Mouse (Mus musculus): ENCODE measurements around the gene Cpne8. TPM values are rescaled to one million over a fixed set of nuclear protein-coding genes. Genes with fewer than 3 reads are reported as not detected.
"Not testable (repeated sequence)": the region's sequence is repeated elsewhere in the genome, so short reads cannot be mapped to it uniquely, and the experiment has no call there.

The Cpne8 gene
- polyA plus RNA-seq, 1 experiment from 2014 or later = 3.9 TPM

DNA sequence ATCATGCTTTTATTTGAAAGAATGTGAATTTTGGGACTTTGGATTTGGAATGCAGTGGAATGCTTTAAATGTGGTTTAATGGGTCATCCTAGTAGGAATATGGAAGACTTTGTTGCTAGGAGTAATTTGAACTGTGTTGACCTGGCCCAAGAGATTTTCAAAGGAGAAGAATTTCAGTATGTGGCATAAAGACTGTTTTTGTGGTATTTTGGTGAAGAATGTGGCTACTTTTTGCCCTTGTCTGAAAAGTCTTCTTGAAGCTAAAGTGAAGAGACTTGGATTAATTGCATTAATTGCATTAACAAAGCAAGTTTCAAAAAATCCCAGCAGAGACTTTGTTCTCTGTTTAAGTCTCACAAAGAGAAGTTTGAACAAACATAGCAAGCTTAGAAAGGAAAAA, 208.7 kb downstream of the Cpne8 start:
- H3K4me2 ChIP-seq (ENCODE audit: low read depth, low read length, severe bottlenecking); H3K9me3 ChIP-seq (ENCODE audit: control insufficient read depth, low read length); H3K9ac ChIP-seq (ENCODE audit: low read length); ATAC-seq (replicated peaks; ENCODE audit: low FRiP score); H3K4me1 ChIP-seq (replicated peaks; ENCODE audit: control insufficient read depth, insufficient read depth, low read length); H3K27ac ChIP-seq (ENCODE audit: low read depth, low read length); H3K4me3 ChIP-seq (ENCODE audit: low read depth, low read length); H3K36me3 ChIP-seq (ENCODE audit: control insufficient read depth, insufficient read depth, low read length); H3K27me3 ChIP-seq (ENCODE audit: control insufficient read depth, insufficient read depth, low read length); DNase-seq (ENCODE audit: low spot score): not testable (repeated sequence)

DNA sequence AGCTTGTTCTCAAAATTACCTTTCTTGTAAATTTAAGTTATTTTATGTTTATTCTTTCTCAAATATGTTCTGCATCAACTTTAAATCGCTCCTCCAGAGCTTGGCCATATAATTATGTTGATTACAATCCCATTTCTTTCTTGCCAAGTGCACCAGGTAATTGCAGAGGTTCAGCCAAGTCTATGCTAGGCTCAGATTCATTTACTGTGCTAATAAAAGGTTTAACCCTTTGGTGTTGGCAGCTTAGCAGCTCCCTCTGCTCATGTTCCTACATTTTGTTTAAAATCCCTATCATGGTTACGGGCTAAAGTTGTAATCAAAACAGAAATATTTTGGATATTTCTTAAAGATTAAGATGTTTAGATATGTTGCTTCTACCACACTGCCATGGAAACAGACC, 216.0 kb downstream of the Cpne8 start:
- H3K27ac ChIP-seq (ENCODE audit: low read depth, low read length) = no peak overlapping the region
- WGBS = 81% methylated on average over 2 of the region's 2 CpGs
- ATAC-seq (replicated peaks; ENCODE audit: low FRiP score) (no peak), DNase-seq (ENCODE audit: low spot score) (no peak)
- H3K9ac ChIP-seq (ENCODE audit: low read length) = no peak overlapping the region
- no peaks in the 10 kb centered on the region for H3K9me3 ChIP-seq (ENCODE audit: control insufficient read depth, low read length)
- H3K4me2 ChIP-seq (ENCODE audit: low read depth, low read length, severe bottlenecking) = no peak overlapping the region
- H3K36me3 ChIP-seq (ENCODE audit: control insufficient read depth, insufficient read depth, low read length) = no peaks in the 10 kb centered on the region
- H3K4me1 ChIP-seq (replicated peaks; ENCODE audit: control insufficient read depth, insufficient read depth, low read length) = no peaks in the 10 kb centered on the region
- no peak overlapping the region for H3K4me3 ChIP-seq (ENCODE audit: low read depth, low read length)
- H3K27me3 ChIP-seq (ENCODE audit: control insufficient read depth, insufficient read depth, low read length) = no peaks in the 10 kb centered on the region

DNA sequence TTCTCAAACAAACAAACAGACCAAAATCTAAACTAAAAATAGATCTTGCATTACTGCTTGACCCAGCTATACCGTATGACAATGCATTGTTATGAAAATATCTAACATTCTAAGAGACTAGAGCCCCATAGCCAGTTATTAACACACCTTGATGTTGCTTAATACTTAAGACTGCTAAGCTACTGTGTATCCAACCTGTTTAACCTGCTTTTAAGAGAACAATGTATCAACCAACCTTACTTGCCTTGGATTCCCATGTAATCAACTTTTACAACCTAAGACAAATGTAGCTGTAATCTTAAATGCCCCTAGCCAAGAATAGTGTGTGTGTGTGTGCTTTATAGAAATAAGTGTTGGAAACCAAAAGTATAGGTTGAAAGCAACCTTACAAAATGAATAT, 233.2 kb downstream of the Cpne8 start:
- 91% methylated on average over 1 of the region's 1 CpGs for WGBS
- Histone ChIP-seq H3K9ac (ENCODE audit: low read length) (no peak overlapping the region), H3K36me3 (ENCODE audit: control insufficient read depth, insufficient read depth, low read length) (no peaks in the 10 kb centered on the region), H3K4me3 (ENCODE audit: low read depth, low read length) (no peak overlapping the region), H3K4me1 (replicated peaks; ENCODE audit: control insufficient read depth, insufficient read depth, low read length) (no peaks in the 10 kb centered on the region), H3K4me2 (ENCODE audit: low read depth, low read length, severe bottlenecking) (no peak overlapping the region), H3K27ac (ENCODE audit: low read depth, low read length) (no peak overlapping the region), H3K27me3 (ENCODE audit: control insufficient read depth, insufficient read depth, low read length) (no peaks in the 10 kb centered on the region), H3K9me3 (ENCODE audit: control insufficient read depth, low read length) (no peaks in the 10 kb centered on the region)
- no peak for DNase-seq (ENCODE audit: low spot score)
- no peak for ATAC-seq (replicated peaks; ENCODE audit: low FRiP score)
